Mouse (Mus musculus): ENCODE data around the gene Zfp57. TPM values are rescaled to one million over a fixed set of nuclear protein-coding genes. Genes with fewer than 3 reads are reported as not detected.

The Zfp57 gene
- total and polyA plus RNA-seq, 3 experiments, result 0.26 TPM; not detected in 2

DNA sequence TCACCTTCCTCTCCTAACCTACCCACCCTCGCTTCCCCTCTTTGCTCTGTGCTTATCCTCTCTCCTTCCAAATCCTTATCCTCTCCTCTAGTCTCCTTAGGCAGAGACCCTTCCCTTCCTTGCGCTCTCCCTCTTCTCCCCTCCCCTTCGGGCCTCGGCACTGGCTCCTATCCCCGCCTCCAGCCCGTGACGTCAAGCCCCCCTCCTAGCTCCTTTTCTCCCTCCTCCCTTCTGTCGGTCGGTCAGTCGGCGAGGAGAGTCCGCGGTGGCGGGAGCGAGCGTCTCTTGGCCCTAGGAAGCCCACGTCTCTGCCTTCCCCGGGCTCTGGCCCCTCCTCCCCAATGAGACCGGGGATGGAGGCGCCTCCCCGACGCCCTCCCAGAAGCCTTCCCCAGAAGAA lies 49.4 kb downstream of the Zfp57 start:
- Histone ChIP-seq H3K27ac (ENCODE audit: insufficient read depth, low read depth) (no peak overlapping the region), H3K36me3 (replicated peaks in 1 of 2; ENCODE audit: control insufficient read depth in 1 of 2, insufficient read depth in 1 of 2, low read length in 1 of 2) (peaks cover 7 to 51% of the 10 kb centered on the region in 2 experiments), H3K9ac (ENCODE audit: insufficient read depth, low read depth) (no peak overlapping the region), H3K9me3 (replicated peaks; ENCODE audit: low read length) (no peaks in the 10 kb centered on the region), H3K4me1 (ENCODE audit: control insufficient read depth in 1 of 2, insufficient read depth in 2 of 2) (peaks cover 4 to 12% of the 10 kb centered on the region in 2 experiments), H3K4me3 (replicated peaks in 1 of 3; ENCODE audit: low read depth in 2 of 3, low read length in 2 of 3, poor library complexity in 1 of 3) (no peak overlapping the region), H3K27me3 (replicated peaks) (no peaks in the 10 kb centered on the region), H3K4me2 (ENCODE audit: insufficient read depth, low read depth, poor library complexity, severe bottlenecking) (no peak overlapping the region), H3K79me2 (replicated peaks; ENCODE audit: control insufficient read depth, extremely low read depth, insufficient read depth, poor library complexity, severe bottlenecking) (no peaks in the 10 kb centered on the region)
- dilution Hi-C loops (cut with MboI; ENCODE audit: extremely low pct_ligation_motif_present, extremely low pct_unique_long_range_greater_than_20kb, low sequenced_read_pairs), result no loop called here
- DNase-seq (ENCODE audit: extremely low read depth), result no peak
- TF ChIP-seq SMC3 (IDR thresholded peaks at IDR 0.05; ENCODE audit: low read depth, low read length), result no peak
- TF ChIP-seq PAX5 (IDR thresholded peaks at IDR 0.05; ENCODE audit: low read length), result no peak
- TF ChIP-seq ZNF384 (IDR thresholded peaks at IDR 0.05; ENCODE audit: low read depth, low read length), result no peak
- no peak for TF ChIP-seq USF1 (IDR thresholded peaks at IDR 0.05; ENCODE audit: low read depth, low read length)
- no peak for TF ChIP-seq TCF12 (IDR thresholded peaks at IDR 0.05; ENCODE audit: low read depth, low read length)
- no peak for TF ChIP-seq CHD1 (IDR thresholded peaks at IDR 0.05; ENCODE audit: low read depth, low read length)
- in situ Hi-C loops (cut with MboI; ENCODE audit: low pct_ligation_motif_present, low pct_unique_long_range_greater_than_20kb, low sequenced_read_pairs), result loop anchor here (5.0 kb wide), 1 partner anchor 133 kb away; no protein-coding TSS in a partner anchor

DNA sequence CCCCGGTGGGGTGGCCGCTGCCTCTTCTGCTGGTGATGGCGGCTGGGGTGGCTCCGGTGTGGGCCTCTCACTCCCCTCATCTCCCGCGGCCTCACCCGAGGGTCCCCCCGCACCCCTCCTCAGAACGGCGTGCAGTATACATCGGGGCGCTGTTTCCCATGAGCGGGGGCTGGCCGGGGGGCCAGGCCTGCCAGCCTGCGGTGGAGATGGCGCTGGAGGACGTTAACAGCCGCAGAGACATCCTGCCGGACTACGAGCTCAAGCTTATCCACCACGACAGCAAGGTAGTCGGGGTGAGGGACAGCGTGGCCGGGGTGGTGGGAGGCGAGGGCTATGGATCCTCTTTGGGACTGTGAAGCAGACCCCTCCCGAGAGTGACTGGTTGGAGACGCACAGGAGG lies 49.9 kb downstream of the Zfp57 start:
- no peaks in the 10 kb centered on the region for H3K79me2 ChIP-seq (replicated peaks; ENCODE audit: control insufficient read depth, extremely low read depth, insufficient read depth, poor library complexity, severe bottlenecking)
- in situ Hi-C loops (cut with MboI; ENCODE audit: low pct_ligation_motif_present, low pct_unique_long_range_greater_than_20kb, low sequenced_read_pairs) (loop anchor here (5.0 kb wide), 1 partner anchor 134 kb away; no protein-coding TSS in a partner anchor), dilution Hi-C loops (cut with MboI; ENCODE audit: extremely low pct_ligation_motif_present, extremely low pct_unique_long_range_greater_than_20kb, low sequenced_read_pairs) (no loop called here)
- H3K9me3 ChIP-seq (replicated peaks; ENCODE audit: low read length), result no peaks in the 10 kb centered on the region
- peaks cover 7 to 56% of the 10 kb centered on the region in 2 experiments for H3K36me3 ChIP-seq (replicated peaks in 1 of 2; ENCODE audit: control insufficient read depth in 1 of 2, insufficient read depth in 1 of 2, low read length in 1 of 2)
- H3K27ac ChIP-seq (ENCODE audit: insufficient read depth, low read depth), result no peak overlapping the region
- TF ChIP-seq MEF2A (IDR thresholded peaks at IDR 0.05; ENCODE audit: borderline replicate concordance, low read depth, low read length) (no peak), ETS1 (conservative IDR thresholded peaks at IDR 0.05; ENCODE audit: low read depth, low read length) (no peak), RAD21 (IDR thresholded peaks at IDR 0.05; ENCODE audit: low read depth, low read length) (no peak), E2F4 (IDR thresholded peaks at IDR 0.05; ENCODE audit: insufficient replicate concordance, low read depth, low read length) (no peak), CTCF (conservative IDR thresholded peaks at IDR 0.05 in 1 of 2, IDR thresholded peaks at IDR 0.05 in 1 of 2; ENCODE audit: low read depth in 2 of 2, low read length in 2 of 2) (no peak), MAZ (IDR thresholded peaks at IDR 0.05; ENCODE audit: low read depth, low read length) (no peak), SMC3 (IDR thresholded peaks at IDR 0.05; ENCODE audit: low read depth, low read length) (no peak), USF2 (conservative IDR thresholded peaks at IDR 0.05; ENCODE audit: low read depth, low read length) (no peak), CHD2 (IDR thresholded peaks at IDR 0.05; ENCODE audit: low read length) (no peak)
- peaks cover 4 to 9% of the 10 kb centered on the region in 2 experiments for H3K4me1 ChIP-seq (ENCODE audit: control insufficient read depth in 1 of 2, insufficient read depth in 2 of 2)
- no peak overlapping the region for H3K9ac ChIP-seq (ENCODE audit: insufficient read depth, low read depth)
- H3K4me2 ChIP-seq (ENCODE audit: insufficient read depth, low read depth, poor library complexity, severe bottlenecking), result no peak overlapping the region
- H3K4me3 ChIP-seq (replicated peaks in 1 of 3; ENCODE audit: low read depth in 2 of 3, low read length in 2 of 3, poor library complexity in 1 of 3), result no peak overlapping the region
- DNase-seq (ENCODE audit: extremely low read depth), result no peak
- no peaks in the 10 kb centered on the region for H3K27me3 ChIP-seq (replicated peaks)

- Histone ChIP-seq H3K4me2 (ENCODE audit: insufficient read depth, low read depth, poor library complexity, severe bottlenecking) (no peak overlapping the region), H3K36me3 (replicated peaks in 1 of 2; ENCODE audit: control insufficient read depth in 1 of 2, insufficient read depth in 1 of 2, low read length in 1 of 2) (peaks cover 8 to 64% of the 10 kb centered on the region in 2 experiments), H3K9me3 (replicated peaks; ENCODE audit: low read length) (no peaks in the 10 kb centered on the region), H3K4me1 (ENCODE audit: control insufficient read depth in 1 of 2, insufficient read depth in 2 of 2) (peaks cover 4 to 7% of the 10 kb centered on the region in 2 experiments), H3K79me2 (replicated peaks; ENCODE audit: control insufficient read depth, extremely low read depth, insufficient read depth, poor library complexity, severe bottlenecking) (no peaks in the 10 kb centered on the region), H3K4me3 (replicated peaks in 1 of 3; ENCODE audit: low read depth in 2 of 3, low read length in 2 of 3, poor library complexity in 1 of 3) (no peak overlapping the region), H3K27ac (ENCODE audit: insufficient read depth, low read depth) (no peak overlapping the region), H3K27me3 (replicated peaks) (no peaks in the 10 kb centered on the region), H3K9ac (ENCODE audit: insufficient read depth, low read depth) (no peak overlapping the region)
- in situ Hi-C loops (cut with MboI; ENCODE audit: low pct_ligation_motif_present, low pct_unique_long_range_greater_than_20kb, low sequenced_read_pairs) (loop anchor here (5.0 kb wide), 1 partner anchor 134 kb away; no protein-coding TSS in a partner anchor), dilution Hi-C loops (cut with MboI; ENCODE audit: extremely low pct_ligation_motif_present, extremely low pct_unique_long_range_greater_than_20kb, low sequenced_read_pairs) (no loop called here)
- no peak for DNase-seq (ENCODE audit: extremely low read depth)
- TF ChIP-seq POLR2A (IDR thresholded peaks at IDR 0.05; ENCODE audit: low read depth, low read length) (no peak), SMC3 (IDR thresholded peaks at IDR 0.05; ENCODE audit: low read depth, low read length) (no peak), NELFE (IDR thresholded peaks at IDR 0.05; ENCODE audit: low read depth, low read length) (no peak), CTCF (conservative IDR thresholded peaks at IDR 0.05 in 1 of 2, IDR thresholded peaks at IDR 0.05 in 1 of 2; ENCODE audit: low read depth in 2 of 2, low read length in 2 of 2) (no peak), RAD21 (IDR thresholded peaks at IDR 0.05; ENCODE audit: low read depth, low read length) (no peak), JUND (conservative IDR thresholded peaks at IDR 0.05; ENCODE audit: low read depth, low read length) (no peak), POLR2AphosphoS2 (IDR thresholded peaks at IDR 0.05; ENCODE audit: low read depth, low read length) (no peak), IRF4 (IDR thresholded peaks at IDR 0.05; ENCODE audit: low read depth, low read length) (no peak), ZC3H11A (IDR thresholded peaks at IDR 0.05; ENCODE audit: low read depth, low read length) (no peak), NRF1 (IDR thresholded peaks at IDR 0.05; ENCODE audit: low read depth, low read length) (no peak), ELF1 (IDR thresholded peaks at IDR 0.05; ENCODE audit: low read depth, low read length) (no peak), USF2 (conservative IDR thresholded peaks at IDR 0.05; ENCODE audit: low read depth, low read length) (no peak), UBTF (IDR thresholded peaks at IDR 0.05; ENCODE audit: low read depth, low read length) (no peak), BHLHE40 (IDR thresholded peaks at IDR 0.05; ENCODE audit: low read depth, low read length) (no peak), MAX (IDR thresholded peaks at IDR 0.05; ENCODE audit: low read length) (no peak), ZNF384 (IDR thresholded peaks at IDR 0.05; ENCODE audit: low read depth, low read length) (no peak), ZMIZ1 (IDR thresholded peaks at IDR 0.05; ENCODE audit: low read depth, low read length) (no peak)
Observed at GRCm38 (mm10) chr17:37051745-37052144, 50.8 kb downstream of the Zfp57 start.

Data from CH12.LX (cell line).